Mouse (Mus musculus): ENCODE measurements around the gene Zfp511. TPM values are rescaled to one million over a fixed set of nuclear protein-coding genes. Genes with fewer than 3 reads are reported as not detected.

The Zfp511 gene
- polyA plus RNA-seq, 1 experiment from 2014 or later: 46.2 TPM

DNA sequence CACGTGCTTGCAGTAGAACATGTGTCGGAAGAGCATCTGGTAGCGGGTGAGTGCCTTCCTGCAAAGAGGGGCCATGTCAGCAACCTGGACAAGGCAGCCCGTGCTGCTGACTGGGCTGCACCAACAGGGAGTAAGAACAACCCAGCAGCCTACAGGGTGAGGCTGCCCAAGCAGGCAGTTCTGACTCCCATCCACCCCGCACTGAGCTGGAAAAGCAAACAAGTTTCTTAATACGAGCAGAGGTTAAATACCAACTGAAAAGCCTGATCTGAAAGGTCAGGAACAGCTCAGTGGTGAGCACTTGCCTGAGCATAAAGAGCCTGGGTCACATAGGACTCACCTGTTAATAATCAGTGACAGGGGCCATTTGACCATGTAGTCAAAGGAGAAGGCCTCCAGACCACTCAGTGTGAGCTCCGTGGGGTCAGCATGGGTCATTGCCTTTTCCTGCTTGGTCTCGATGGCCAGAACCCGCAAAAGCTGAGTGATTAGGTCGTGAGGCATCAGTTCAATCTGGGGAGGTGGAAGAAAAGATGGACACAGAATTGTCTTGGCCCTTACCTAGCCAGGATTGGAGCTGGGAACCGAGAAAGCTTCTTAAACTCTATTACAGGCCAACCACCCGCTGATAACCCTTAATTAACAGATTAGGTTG lies 35.0 kb upstream of the Zfp511 start:
- Histone ChIP-seq H3K4me2 (replicated peaks; ENCODE audit: low read depth, low read length) (no peak overlapping the region), H3K9ac (ENCODE audit: low read depth, low read length) (no peak overlapping the region), H3K4me3 (ENCODE audit: low read length) (no peak overlapping the region), H3K4me1 (ENCODE audit: control insufficient read depth, insufficient read depth, low read length) (no peaks in the 10 kb centered on the region), H3K9me3 (ENCODE audit: control insufficient read depth, low read length) (no peaks in the 10 kb centered on the region), H3K27me3 (ENCODE audit: control insufficient read depth, insufficient read depth, low read length) (no peaks in the 10 kb centered on the region), H3K36me3 (ENCODE audit: control insufficient read depth, insufficient read depth, low read length) (peaks cover 83% of the 10 kb centered on the region), H3K27ac (ENCODE audit: low read depth, low read length) (no peak overlapping the region)
- no peak for ATAC-seq (ENCODE audit: low FRiP score, low TSS enrichment)
- WGBS: 62% methylated on average over 12 of the region's 12 CpGs

DNA sequence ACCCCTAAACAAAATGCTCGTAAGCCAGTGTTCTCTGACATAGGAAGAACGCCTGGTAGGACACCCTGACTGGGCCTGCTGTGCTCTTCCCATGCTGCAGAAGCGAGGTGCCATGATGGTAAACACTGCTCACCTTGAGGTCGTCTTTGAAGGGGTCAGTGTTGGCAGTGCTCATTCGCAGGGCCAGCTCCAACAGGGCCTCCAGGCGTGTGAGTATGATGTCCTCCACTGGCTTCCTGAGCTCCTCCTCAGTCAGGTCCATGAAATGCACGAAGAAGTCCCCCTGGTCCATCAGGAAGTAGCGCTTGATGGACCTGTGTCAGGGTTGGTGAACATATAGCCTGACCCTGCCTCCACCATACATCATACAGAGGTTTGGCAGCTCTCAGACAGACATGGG lies 31.5 kb upstream of the Zfp511 start:
- no peak for ATAC-seq (ENCODE audit: low FRiP score, low TSS enrichment)
- H3K9me3 ChIP-seq (ENCODE audit: control insufficient read depth, low read length): no peaks in the 10 kb centered on the region
- H3K4me1 ChIP-seq (ENCODE audit: control insufficient read depth, insufficient read depth, low read length): no peaks in the 10 kb centered on the region
- no peak overlapping the region for H3K4me3 ChIP-seq (ENCODE audit: low read length)
- 93% methylated on average over 8 of the region's 8 CpGs for WGBS
- H3K27me3 ChIP-seq (ENCODE audit: control insufficient read depth, insufficient read depth, low read length): no peaks in the 10 kb centered on the region
- no peak overlapping the region for H3K4me2 ChIP-seq (replicated peaks; ENCODE audit: low read depth, low read length)
- H3K27ac ChIP-seq (ENCODE audit: low read depth, low read length): no peak overlapping the region
- peaks cover 68% of the 10 kb centered on the region for H3K36me3 ChIP-seq (ENCODE audit: control insufficient read depth, insufficient read depth, low read length)
- H3K9ac ChIP-seq (ENCODE audit: low read depth, low read length): no peak overlapping the region

DNA sequence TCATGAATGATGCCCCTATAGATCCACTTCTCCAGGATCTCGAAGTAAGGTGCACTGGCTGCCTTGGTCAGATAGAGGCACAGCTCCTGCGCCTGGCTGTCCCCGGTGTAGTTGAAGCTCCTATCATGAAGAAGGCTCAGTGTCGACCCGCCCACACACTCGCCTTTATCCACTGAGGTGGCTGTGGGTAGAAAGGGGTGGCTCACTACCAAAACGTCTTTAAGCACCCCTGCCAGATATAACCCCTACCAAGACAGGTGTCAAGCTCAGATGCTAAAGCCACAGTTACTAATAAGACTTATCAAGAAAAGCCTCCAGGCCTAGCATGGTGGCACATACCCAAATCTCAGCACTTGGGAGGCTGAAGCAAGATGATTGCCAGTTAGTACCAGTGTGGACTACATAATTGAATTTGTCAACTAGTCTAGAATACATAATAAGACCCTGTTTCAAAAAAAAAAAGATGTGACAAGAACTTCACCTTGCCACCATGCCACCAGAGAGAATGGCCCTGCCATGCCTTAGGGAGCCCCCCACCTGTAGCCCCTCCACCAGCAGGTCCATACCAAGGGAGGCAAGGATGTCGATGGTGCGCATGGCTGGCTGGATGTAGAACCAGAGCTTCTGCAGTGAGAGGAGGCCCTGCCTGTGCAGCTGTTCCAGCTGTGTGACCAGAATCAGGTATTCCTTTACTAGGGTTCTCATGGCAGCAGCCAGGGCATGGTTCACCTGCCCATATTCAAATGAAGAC lies 29.2 kb upstream of the Zfp511 start:
- no peak for ATAC-seq (ENCODE audit: low FRiP score, low TSS enrichment)
- Histone ChIP-seq H3K4me2 (replicated peaks; ENCODE audit: low read depth, low read length) (no peak overlapping the region), H3K27ac (ENCODE audit: low read depth, low read length) (no peak overlapping the region), H3K36me3 (ENCODE audit: control insufficient read depth, insufficient read depth, low read length) (peaks cover 50% of the 10 kb centered on the region), H3K4me1 (ENCODE audit: control insufficient read depth, insufficient read depth, low read length) (no peaks in the 10 kb centered on the region), H3K9ac (ENCODE audit: low read depth, low read length) (no peak overlapping the region), H3K9me3 (ENCODE audit: control insufficient read depth, low read length) (no peaks in the 10 kb centered on the region), H3K4me3 (ENCODE audit: low read length) (no peak overlapping the region), H3K27me3 (ENCODE audit: control insufficient read depth, insufficient read depth, low read length) (no peaks in the 10 kb centered on the region)
- WGBS: 94% methylated on average over 9 of the region's 9 CpGs

DNA sequence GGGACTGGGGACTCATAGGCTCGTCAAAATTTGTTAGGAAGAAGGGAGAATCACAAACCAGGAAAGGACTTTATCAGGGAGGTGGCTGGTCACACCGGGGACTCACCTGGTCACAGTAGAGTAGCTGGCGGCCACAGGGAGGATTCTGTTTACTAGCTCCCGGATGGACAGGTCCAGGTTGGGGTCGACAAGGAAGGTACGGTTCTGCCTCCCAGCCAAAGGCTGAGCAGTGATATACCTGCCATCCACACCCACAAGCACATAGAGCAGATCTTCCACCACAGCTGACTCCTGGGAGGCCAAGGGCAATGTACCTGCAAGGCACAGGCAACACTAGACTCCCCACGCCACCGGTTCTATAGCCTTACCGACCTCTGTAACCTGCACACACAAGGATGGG lies 28.4 kb upstream of the Zfp511 start:
- peaks cover 45% of the 10 kb centered on the region for H3K36me3 ChIP-seq (ENCODE audit: control insufficient read depth, insufficient read depth, low read length)
- H3K9ac ChIP-seq (ENCODE audit: low read depth, low read length): no peak overlapping the region
- no peaks in the 10 kb centered on the region for H3K27me3 ChIP-seq (ENCODE audit: control insufficient read depth, insufficient read depth, low read length)
- no peak for ATAC-seq (ENCODE audit: low FRiP score, low TSS enrichment)
- H3K4me2 ChIP-seq (replicated peaks; ENCODE audit: low read depth, low read length): no peak overlapping the region
- 93% methylated on average over 9 of the region's 9 CpGs for WGBS
- no peak overlapping the region for H3K4me3 ChIP-seq (ENCODE audit: low read length)
- no peaks in the 10 kb centered on the region for H3K4me1 ChIP-seq (ENCODE audit: control insufficient read depth, insufficient read depth, low read length)
- H3K9me3 ChIP-seq (ENCODE audit: control insufficient read depth, low read length): no peaks in the 10 kb centered on the region
- no peak overlapping the region for H3K27ac ChIP-seq (ENCODE audit: low read depth, low read length)

DNA sequence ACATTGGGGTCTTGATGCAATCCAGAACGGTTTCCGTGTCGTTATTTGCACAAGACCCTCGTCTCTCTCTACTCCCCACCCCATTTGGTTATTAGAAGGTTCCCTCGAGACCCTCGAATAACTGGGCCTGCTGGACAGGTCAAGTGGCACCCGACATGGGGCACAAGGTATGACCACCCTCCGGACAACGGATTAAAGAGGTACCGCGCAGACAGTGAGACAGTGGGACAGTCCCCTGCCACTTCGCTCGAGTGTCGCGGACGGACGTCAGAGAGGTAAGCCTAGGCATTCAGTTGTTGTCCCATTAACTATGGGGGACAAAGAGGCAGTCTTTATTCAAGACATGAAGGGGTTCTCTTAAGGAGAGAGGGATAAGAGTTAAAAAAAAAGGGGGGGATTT lies 24.9 kb upstream of the Zfp511 start:
- 98% methylated on average over 17 of the region's 17 CpGs for WGBS
- no peaks in the 10 kb centered on the region for H3K27me3 ChIP-seq (ENCODE audit: control insufficient read depth, insufficient read depth, low read length)
- peaks cover 21% of the 10 kb centered on the region for H3K36me3 ChIP-seq (ENCODE audit: control insufficient read depth, insufficient read depth, low read length)
- no peaks in the 10 kb centered on the region for H3K9me3 ChIP-seq (ENCODE audit: control insufficient read depth, low read length)
- no peak overlapping the region for H3K4me3 ChIP-seq (ENCODE audit: low read length)
- no peak overlapping the region for H3K27ac ChIP-seq (ENCODE audit: low read depth, low read length)
- no peak overlapping the region for H3K9ac ChIP-seq (ENCODE audit: low read depth, low read length)
- no peak overlapping the region for H3K4me2 ChIP-seq (replicated peaks; ENCODE audit: low read depth, low read length)
- no peaks in the 10 kb centered on the region for H3K4me1 ChIP-seq (ENCODE audit: control insufficient read depth, insufficient read depth, low read length)
- no peak for ATAC-seq (ENCODE audit: low FRiP score, low TSS enrichment)

DNA sequence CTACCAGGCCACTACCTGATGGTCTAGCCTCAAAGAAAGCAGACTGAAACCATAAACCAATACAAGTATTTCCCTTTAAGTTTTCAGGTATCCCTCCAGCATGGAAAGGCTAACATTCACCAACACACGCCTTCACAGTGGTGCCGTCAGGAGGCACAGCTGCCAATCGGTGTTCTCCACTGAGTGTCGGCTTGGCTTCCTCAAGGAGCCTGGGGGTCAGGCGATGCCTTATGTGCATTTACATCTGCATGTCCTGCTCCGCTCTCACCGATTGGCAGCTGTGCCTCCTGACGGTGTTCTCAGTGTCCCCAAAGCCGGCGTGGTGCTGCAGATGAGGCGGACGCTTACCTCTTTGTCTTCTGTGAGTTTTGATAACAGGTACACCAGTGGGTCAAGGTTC lies 4.4 kb upstream of the Zfp511 start:
- Histone ChIP-seq H3K4me1 (ENCODE audit: control insufficient read depth, insufficient read depth, low read length) (no peaks in the 10 kb centered on the region), H3K36me3 (ENCODE audit: control insufficient read depth, insufficient read depth, low read length) (peaks cover 57% of the 10 kb centered on the region), H3K4me3 (ENCODE audit: low read length) (no peak overlapping the region), H3K4me2 (replicated peaks; ENCODE audit: low read depth, low read length) (no peak overlapping the region), H3K27ac (ENCODE audit: low read depth, low read length) (no peak overlapping the region), H3K9me3 (ENCODE audit: control insufficient read depth, low read length) (no peaks in the 10 kb centered on the region), H3K27me3 (ENCODE audit: control insufficient read depth, insufficient read depth, low read length) (no peaks in the 10 kb centered on the region), H3K9ac (ENCODE audit: low read depth, low read length) (no peak overlapping the region)
- no peak for ATAC-seq (ENCODE audit: low FRiP score, low TSS enrichment)
- 93% methylated on average over 12 of the region's 12 CpGs for WGBS

DNA sequence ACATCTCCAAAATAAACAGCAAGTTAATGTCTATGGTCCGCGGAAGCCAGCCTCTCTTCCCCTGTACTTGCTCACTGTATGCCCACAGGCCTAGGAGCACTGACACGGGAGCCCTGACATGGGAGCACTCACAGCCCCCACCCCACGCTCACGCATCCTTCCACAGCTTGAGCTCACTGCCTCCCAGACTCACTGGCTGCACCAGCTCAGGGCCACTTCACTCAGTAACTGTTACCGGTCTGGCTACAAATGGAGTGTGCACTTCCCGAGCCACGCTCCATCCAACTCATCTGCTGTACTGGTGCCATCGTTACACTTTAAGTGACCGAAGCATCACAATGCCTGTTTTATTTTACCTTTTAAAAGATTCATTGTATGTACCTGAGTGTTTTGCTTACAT lies 3.8 kb upstream of the Zfp511 start:
- H3K4me2 ChIP-seq (replicated peaks; ENCODE audit: low read depth, low read length): no peak overlapping the region
- no peaks in the 10 kb centered on the region for H3K9me3 ChIP-seq (ENCODE audit: control insufficient read depth, low read length)
- H3K9ac ChIP-seq (ENCODE audit: low read depth, low read length): no peak overlapping the region
- H3K27me3 ChIP-seq (ENCODE audit: control insufficient read depth, insufficient read depth, low read length): no peaks in the 10 kb centered on the region
- no peaks in the 10 kb centered on the region for H3K4me1 ChIP-seq (ENCODE audit: control insufficient read depth, insufficient read depth, low read length)
- ATAC-seq (ENCODE audit: low FRiP score, low TSS enrichment): no peak
- no peak overlapping the region for H3K4me3 ChIP-seq (ENCODE audit: low read length)
- H3K27ac ChIP-seq (ENCODE audit: low read depth, low read length): no peak overlapping the region
- WGBS: 98% methylated on average over 10 of the region's 10 CpGs
- H3K36me3 ChIP-seq (ENCODE audit: control insufficient read depth, insufficient read depth, low read length): peaks cover 57% of the 10 kb centered on the region

DNA sequence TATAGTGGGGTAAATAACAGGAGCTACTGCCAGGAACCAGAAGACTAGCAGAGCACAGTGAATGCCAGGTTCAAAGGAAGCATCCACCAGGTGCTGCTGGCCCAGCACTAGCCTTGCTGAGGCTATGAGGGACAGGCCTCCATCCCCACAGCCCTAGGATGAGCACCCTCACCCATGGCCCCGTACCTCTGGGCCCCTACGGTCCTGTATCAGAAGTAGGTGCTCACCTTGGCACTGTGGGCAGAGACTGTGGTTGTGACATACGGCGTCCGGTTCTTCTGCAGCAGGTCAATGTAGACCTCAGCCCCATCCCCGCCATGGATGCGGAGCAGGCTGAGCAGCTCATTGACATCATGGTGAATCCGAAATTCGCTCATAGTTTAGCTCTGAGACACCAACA lies 2.8 kb upstream of the Zfp511 start:
- H3K4me3 ChIP-seq (ENCODE audit: low read length): no peak overlapping the region
- ATAC-seq (ENCODE audit: low FRiP score, low TSS enrichment): no peak
- no peak overlapping the region for H3K9ac ChIP-seq (ENCODE audit: low read depth, low read length)
- WGBS: 97% methylated on average over 9 of the region's 9 CpGs
- peaks cover 52% of the 10 kb centered on the region for H3K36me3 ChIP-seq (ENCODE audit: control insufficient read depth, insufficient read depth, low read length)
- no peaks in the 10 kb centered on the region for H3K4me1 ChIP-seq (ENCODE audit: control insufficient read depth, insufficient read depth, low read length)
- H3K4me2 ChIP-seq (replicated peaks; ENCODE audit: low read depth, low read length): no peak overlapping the region
- no peaks in the 10 kb centered on the region for H3K27me3 ChIP-seq (ENCODE audit: control insufficient read depth, insufficient read depth, low read length)
- no peaks in the 10 kb centered on the region for H3K9me3 ChIP-seq (ENCODE audit: control insufficient read depth, low read length)
- H3K27ac ChIP-seq (ENCODE audit: low read depth, low read length): no peak overlapping the region

DNA sequence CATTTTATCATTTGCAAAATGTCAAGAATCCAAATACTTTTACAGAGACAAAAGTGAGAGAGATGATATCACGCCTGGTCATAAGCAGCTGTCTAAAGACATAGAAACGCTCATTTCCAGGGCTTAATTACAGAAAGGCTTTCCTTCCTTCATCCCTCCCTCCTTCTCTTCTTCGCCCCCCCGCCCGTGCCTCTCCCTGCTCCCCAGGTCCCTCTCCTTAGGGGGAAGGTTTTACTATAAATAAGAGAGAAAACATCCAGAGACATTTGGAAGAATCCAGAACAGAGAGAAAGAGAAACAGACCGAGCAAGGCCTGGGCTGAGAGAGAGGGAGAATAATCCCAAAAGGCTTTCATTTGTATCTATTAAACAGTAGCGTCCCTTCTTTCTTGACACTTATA lies 735 bp upstream of the Zfp511 start:
- ATAC-seq (ENCODE audit: low FRiP score, low TSS enrichment): no peak
- Histone ChIP-seq H3K27ac (ENCODE audit: low read depth, low read length) (peak overlapping the region; percentile 89; the same call in 1 of the 2 replicates), H3K4me2 (replicated peaks; ENCODE audit: low read depth, low read length) (peak overlapping the region; percentile 89), H3K36me3 (ENCODE audit: control insufficient read depth, insufficient read depth, low read length) (peaks cover 43% of the 10 kb centered on the region), H3K9me3 (ENCODE audit: control insufficient read depth, low read length) (no peaks in the 10 kb centered on the region), H3K9ac (ENCODE audit: low read depth, low read length) (peak overlapping the region; percentile 85), H3K4me3 (ENCODE audit: low read length) (peak overlapping the region; percentile 84), H3K4me1 (ENCODE audit: control insufficient read depth, insufficient read depth, low read length) (no peaks in the 10 kb centered on the region), H3K27me3 (ENCODE audit: control insufficient read depth, insufficient read depth, low read length) (no peaks in the 10 kb centered on the region)
- WGBS: 16% methylated on average over 7 of the region's 7 CpGs
